Mouse (Mus musculus) brown adipose tissue, adult 24 weeks (tissue): ENCODE results near the gene Klf7. TPM values are rescaled to one million over a fixed set of nuclear protein-coding genes. Genes with fewer than 3 reads are reported as not detected.
A peak's percentile ranks its signal among the peaks of the same experiment; 100 is the strongest.

Experiments
- H3K27ac ChIP-seq: fragments of 200-500 bp; replicated peaks from 2 replicates; pipeline ENCODE4 v1.5.1; 2012; ENCODE audit warnings: low read depth, mild to moderate bottlenecking, low read length
- H3K4me1 ChIP-seq: fragments of 200-500 bp; 2 replicates; pipeline ENCODE4 v1.6.1; 2012; ENCODE audit warnings: low read length, mixed read lengths; ENCODE audit not compliant: control insufficient read depth, insufficient read depth, insufficient read length
- H3K4me3 ChIP-seq: fragments of 200-500 bp; 2 replicates; pipeline ENCODE4 v1.5.1; 2012; ENCODE audit warnings: low read depth, mild to moderate bottlenecking, low read length, moderate library complexity; ENCODE audit not compliant: insufficient read depth
- polyA plus RNA-seq: library from polyadenylated mRNA; stranded (reverse); fragments of >200 nt; gene quantifications from 2 replicates; pipeline ENCODE4 v1.2.4, GENCODE M21; 2012; ENCODE audit not compliant: missing spikeins, insufficient read depth, insufficient read length

The Klf7 gene
- polyA plus RNA-seq, 1 experiment, result 5.8 TPM

- Histone ChIP-seq H3K4me1 (peaks cover 32% of the 10 kb centered on the region), H3K27ac (0 out of 2 replicates have a peak overlapping the region, but pooled peaks have one; percentile 0), H3K4me3 (no peak overlapping the region)
Observed at GRCm38 (mm10) chr1:64036881-64037452, 85.1 kb downstream of the Klf7 start.

GRCm38 (mm10) chr1:64035804-64036203 is 86.3 kb downstream of the Klf7 start:
- Histone ChIP-seq H3K27ac (peak overlapping the region; percentile 78), H3K4me3 (no peak overlapping the region), H3K4me1 (peaks cover 29% of the 10 kb centered on the region)

GRCm38 (mm10) chr1:64035087-64035791 is 86.8 kb downstream of the Klf7 start:
- Histone ChIP-seq H3K4me1 (peaks cover 24% of the 10 kb centered on the region), H3K27ac (peak overlapping the region; percentile 78), H3K4me3 (no peak overlapping the region)

GRCm38 (mm10) chr1:64032502-64033231 is 89.4 kb downstream of the Klf7 start:
- Histone ChIP-seq H3K27ac (no peak overlapping the region), H3K4me1 (peaks cover 20% of the 10 kb centered on the region), H3K4me3 (no peak overlapping the region)

GRCm38 (mm10) chr1:64021986-64022385 is 100.1 kb downstream of the Klf7 start:
- Histone ChIP-seq H3K4me3 (no peak overlapping the region), H3K27ac (no peak overlapping the region), H3K4me1 (peaks cover 7% of the 10 kb centered on the region)

GRCm38 (mm10) chr1:64020672-64021635 is 101.1 kb downstream of the Klf7 start:
- peaks cover 7% of the 10 kb centered on the region for H3K4me1 ChIP-seq
- 0 out of 2 replicates have a peak overlapping the region, but pooled peaks have one; percentile 12 for H3K27ac ChIP-seq
- H3K4me3 ChIP-seq, result 0 out of 2 replicates have a peak overlapping the region, but pooled peaks have one; percentile 2

GRCm38 (mm10) chr1:64019127-64019635 is 102.9 kb downstream of the Klf7 start:
- no peak overlapping the region for H3K4me3 ChIP-seq
- peaks cover 7% of the 10 kb centered on the region for H3K4me1 ChIP-seq
- peak overlapping the region; percentile 72 for H3K27ac ChIP-seq

GRCm38 (mm10) chr1:64018466-64019077 is 103.5 kb downstream of the Klf7 start:
- H3K27ac ChIP-seq, result peak overlapping the region; percentile 72
- H3K4me1 ChIP-seq, result peaks cover 7% of the 10 kb centered on the region
- H3K4me3 ChIP-seq, result peak overlapping the region; percentile 4; the same call in 1 of the 2 replicates

- no peak overlapping the region for H3K4me3 ChIP-seq
- peaks cover 2% of the 10 kb centered on the region; the same call in 1 of the 2 replicates for H3K4me1 ChIP-seq
- no peak overlapping the region for H3K27ac ChIP-seq
Observed at GRCm38 (mm10) chr1:64014091-64014490, 108.0 kb downstream of the Klf7 start.

- Histone ChIP-seq H3K4me1 (no peaks in the 10 kb centered on the region), H3K4me3 (no peak overlapping the region), H3K27ac (no peak overlapping the region)
Observed at GRCm38 (mm10) chr1:64008994-64009393, 113.1 kb downstream of the Klf7 start.

- H3K4me3 ChIP-seq, result no peak overlapping the region
- H3K4me1 ChIP-seq, result no peaks in the 10 kb centered on the region
Observed at GRCm38 (mm10) chr1:64008031-64008430, 114.1 kb downstream of the Klf7 start.

GRCm38 (mm10) chr1:64005194-64005593 is 116.9 kb downstream of the Klf7 start:
- no peaks in the 10 kb centered on the region for H3K4me1 ChIP-seq
- H3K4me3 ChIP-seq, result no peak overlapping the region
- no peak overlapping the region for H3K27ac ChIP-seq

More at GRCm38 (mm10) chr1:64008031-64008430, 114.1 kb downstream of the Klf7 start:
- no peak overlapping the region for H3K27ac ChIP-seq

- no peaks in the 10 kb centered on the region for H3K4me1 ChIP-seq
- no peak overlapping the region for H3K4me3 ChIP-seq
- H3K27ac ChIP-seq, result no peak overlapping the region
Observed at GRCm38 (mm10) chr1:64003525-64004291, 118.4 kb downstream of the Klf7 start.
